Mouse (Mus musculus) intestine, embryonic 14.5 days (tissue): ENCODE data around the gene Gas6. TPM values are rescaled to one million over a fixed set of nuclear protein-coding genes. Genes with fewer than 3 reads are reported as not detected.

Experiments used
- ATAC-seq: fragments of 200-750 bp; cut with Nextera tagmentation; replicated peaks from 2 replicates; pipeline ENCODE4 v1.8.0; 2017; ENCODE audit warnings: low read depth, moderate number of reproducible peaks, moderate TSS enrichment, moderate library complexity; ENCODE audit not compliant: low FRiP score, low TSS enrichment
- DNase-seq: peaks from one replicate; pipeline ENCODE4 v3.0.0-alpha.2; 2018; ENCODE audit warnings: low spot score
- H3K27ac ChIP-seq: fragments of 300-500 bp; sonication (generic); 2 replicates; pipeline ENCODE4 v1.5.1; 2014; ENCODE audit warnings: low read depth, mild to moderate bottlenecking, control low read depth
- H3K27me3 ChIP-seq: fragments of 300-500 bp; sonication (generic); replicated peaks from 2 replicates; pipeline ENCODE4 v1.6.1; 2014; ENCODE audit warnings: low read length, control low read depth; ENCODE audit not compliant: control insufficient read depth, insufficient read depth
- H3K36me3 ChIP-seq: fragments of 300-500 bp; sonication (generic); 2 replicates; pipeline ENCODE4 v1.6.1; 2014; ENCODE audit warnings: low read length, control low read depth; ENCODE audit not compliant: control insufficient read depth, insufficient read depth
- H3K4me1 ChIP-seq: fragments of 300-500 bp; sonication (generic); replicated peaks from 2 replicates; pipeline ENCODE4 v1.6.1; 2014; ENCODE audit warnings: low read length, control low read depth, mixed read lengths; ENCODE audit not compliant: control insufficient read depth, insufficient read depth
- H3K4me2 ChIP-seq: fragments of 300-500 bp; sonication (generic); 2 replicates; pipeline ENCODE4 v1.6.1; 2014; ENCODE audit warnings: low read length
- H3K4me3 ChIP-seq: fragments of 300-500 bp; sonication (generic); 2 replicates; pipeline ENCODE4 v1.5.1; 2014; ENCODE audit warnings: low read depth, low read length, control low read depth, mixed read lengths
- H3K9ac ChIP-seq: fragments of 300-500 bp; sonication (generic); 2 replicates; pipeline ENCODE4 v1.6.1; 2014; ENCODE audit warnings: mild to moderate bottlenecking, low read length
- H3K9me3 ChIP-seq: fragments of 300-500 bp; sonication (generic); 2 replicates; pipeline ENCODE4 v1.6.1; 2016; ENCODE audit warnings: low read length, control low read depth; ENCODE audit not compliant: control insufficient read depth
- WGBS: fragments of 180-500 bp; shearing (Covaris S2); extraction: QIAGEN DNeasy Blood & Tissue Kit; methylation state at CpG from one replicate; pipeline ENCODE4 v1.1.7; 2014; 5-methylcytosine and 5-hydroxymethylcytosine counted together
- polyA plus RNA-seq: library from polyadenylated mRNA; unstranded; fragments of >200 nt; fragmentation: Nextera tagmentation; extraction: Ambion mirVana; gene quantifications from 2 replicates; pipeline ENCODE4 v1.2.1, GENCODE M21; 2014

Gene Gas6
- polyA plus RNA-seq, 1 experiment from 2014 or later = 28.7 TPM

- Histone ChIP-seq H3K27me3 (no peaks in the 10 kb centered on the region), H3K4me1 (no peaks in the 10 kb centered on the region), H3K9ac (no peak overlapping the region), H3K4me2 (no peak overlapping the region), H3K4me3 (no peak overlapping the region), H3K36me3 (no peaks in the 10 kb centered on the region), H3K9me3 (no peaks in the 10 kb centered on the region), H3K27ac (no peak overlapping the region)
- WGBS = 90% methylated on average over 6 of the region's 6 CpGs
- DNase-seq = no peak
- ATAC-seq = no peak
These were observed 73.3 kb downstream of the Gas6 start for GRCm38 (mm10) chr8:13420970-13421369.

GRCm38 (mm10) chr8:13419111-13419639 lies 75.1 kb downstream of the Gas6 start:
- ATAC-seq = no peak
- no peak overlapping the region for H3K4me2 ChIP-seq
- H3K4me1 ChIP-seq = no peaks in the 10 kb centered on the region
- no peaks in the 10 kb centered on the region for H3K36me3 ChIP-seq
- H3K27ac ChIP-seq = no peak overlapping the region
- WGBS = 77% methylated on average over 2 of the region's 2 CpGs
- H3K4me3 ChIP-seq = no peak overlapping the region
- H3K9ac ChIP-seq = no peak overlapping the region
- no peak for DNase-seq
- H3K27me3 ChIP-seq = no peaks in the 10 kb centered on the region
- H3K9me3 ChIP-seq = no peaks in the 10 kb centered on the region

- Histone ChIP-seq H3K9ac (no peak overlapping the region), H3K27ac (no peak overlapping the region), H3K36me3 (no peaks in the 10 kb centered on the region), H3K27me3 (no peaks in the 10 kb centered on the region), H3K9me3 (no peaks in the 10 kb centered on the region), H3K4me3 (no peak overlapping the region), H3K4me2 (no peak overlapping the region), H3K4me1 (no peaks in the 10 kb centered on the region)
- DNase-seq = no peak
- 78% methylated on average over 10 of the region's 10 CpGs for WGBS
- no peak for ATAC-seq
These were observed 78.4 kb downstream of the Gas6 start for GRCm38 (mm10) chr8:13415879-13416278.

Other genes with a start within 250 kb of the Gas6 start
- gene Adprhl1, start 240.3 kb downstream of the Gas6 start, polyA plus RNA-seq = 0.17 and 0.27 TPM in 2 replicates
- 22.5 and 23.4 TPM in 2 replicates for gene Dcun1d2, start 206.4 kb downstream of the Gas6 start, polyA plus RNA-seq
- 37.4 and 42.0 TPM in 2 replicates for gene Tmco3, start 206.3 kb downstream of the Gas6 start, polyA plus RNA-seq
- 182 and 186 TPM in 2 replicates for gene Tfdp1, start 155.7 kb downstream of the Gas6 start, polyA plus RNA-seq
- not detected in 2 replicates for gene Atp4b, start 97.7 kb downstream of the Gas6 start, polyA plus RNA-seq
- not detected in 2 replicates for gene Grk1, start 89.4 kb downstream of the Gas6 start, polyA plus RNA-seq
- gene Tmem255b, start 59.3 kb downstream of the Gas6 start, polyA plus RNA-seq = 1.9 and 2.1 TPM in 2 replicates
- not detected in 2 replicates for gene 1700029H14Rik, start 68.0 kb upstream of the Gas6 start, polyA plus RNA-seq
- gene Rasa3, start 183.1 kb upstream of the Gas6 start, polyA plus RNA-seq = 24.9 and 27.8 TPM in 2 replicates
- gene Cfap97d2, start 211.4 kb upstream of the Gas6 start, polyA plus RNA-seq = 0.12 TPM in 1 of 2 replicates, not detected in the other